Mouse (Mus musculus): ENCODE measurements around the gene Pigl.

Gene Pigl

GRCm38 (mm10) chr11:62557205-62557604 is 98.9 kb downstream of the Pigl start:
- DNase-seq (ENCODE audit: low spot score in 2 of 2), result no peak

- DNase-seq (ENCODE audit: low spot score in 2 of 2), result no peak
Measured at GRCm38 (mm10) chr11:62558152-62558551, 99.9 kb downstream of the Pigl start.

GRCm38 (mm10) chr11:62558961-62559646 is 100.8 kb downstream of the Pigl start:
- no peak for DNase-seq (ENCODE audit: low spot score in 2 of 2)

GRCm38 (mm10) chr11:62560463-62561016 is 102.3 kb downstream of the Pigl start:
- no peak for DNase-seq (ENCODE audit: low spot score in 2 of 2)

GRCm38 (mm10) chr11:62563590-62563989 is 105.3 kb downstream of the Pigl start:
- DNase-seq (ENCODE audit: low spot score in 2 of 2), result no peak
